ENCODE assay signal across 27 mouse cellular contexts in the genomic region with DNA sequence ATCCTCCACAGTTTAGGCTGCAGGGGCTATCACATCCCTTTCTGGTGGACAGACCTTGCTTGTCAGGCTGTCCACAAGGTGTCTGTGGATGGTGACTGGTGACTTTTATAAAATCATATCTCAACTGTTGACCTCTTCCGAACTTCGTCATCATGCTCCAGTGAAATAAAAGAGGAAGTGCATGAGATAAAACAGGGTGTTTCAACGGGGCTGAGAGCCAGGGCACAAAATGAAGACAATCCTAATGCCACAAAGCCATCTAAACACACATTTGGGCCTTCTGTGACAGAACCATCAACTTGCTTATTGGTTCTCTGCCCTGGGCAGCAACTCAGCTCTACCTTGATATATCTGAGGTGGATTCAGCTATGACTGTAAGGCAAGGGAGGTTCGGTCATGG. TPM values are rescaled to one million over a fixed set of nuclear protein-coding genes. Genes with fewer than 3 reads are reported as not detected.
DNase-seq lines count a peak whose midpoint lies in the region; ATAC-seq and TF ChIP-seq lines count a peak whose summit lies in the region.
"Had no signal": no experiment of that assay in that cellular context is flagged by ENCODE, and none has a peak within 500 bp of the region (broad histone marks: within the 10 kb centered on the region; RNA-seq: fewer than 3 reads in every experiment).

No protein-coding gene starts in this region.

- H3K4me2 ChIP-seq in midbrain, embryonic 11.5 days, result no peak overlapping the region
- H3K4me2 ChIP-seq in heart, embryonic 12.5 days, result no peak overlapping the region
- H3K4me2 ChIP-seq: embryonic facial prominence, embryonic 13.5 days; embryonic facial prominence, embryonic 15.5 days; forebrain, embryonic 12.5 days had no signal

- TF ChIP-seq POLR2A in MEL (IDR thresholded peaks at IDR 0.05; ENCODE audit: control insufficient read depth in 1 of 2, insufficient read depth in 1 of 2, low read depth in 1 of 2, low read length in 2 of 2, poor library complexity in 1 of 2), result peak in 1 of 2 experiments; percentile 50; a peak in 1 of 4 replicates

- DNase-seq in midbrain, embryonic 11.5 days (ENCODE audit: low spot score, missing footprints), result peak; percentile 73
- no peak for DNase-seq in midbrain, embryonic 10.5 days (ENCODE audit: low spot score)
- peak; percentile 6 for DNase-seq in urinary bladder, adult 2 months (ENCODE audit: low spot score)
- DNase-seq in urinary bladder, postnatal 14 days (ENCODE audit: low spot score), result no peak
- peak; percentile 83 for DNase-seq in MEL (ENCODE audit: low read depth, low spot score)
- DNase-seq: adrenal gland, adult 2 months; adrenal gland, postnatal 10 days; adrenal gland, postnatal 25 days; B cell, adult 2 months; cerebellum, adult 11 months; cerebellum, adult 18-20 months; cerebellum, adult 8-10 months; cerebellum, adult 9-11 months; cerebellum, postnatal 14 days; cerebellum, postnatal 36 days; embryo, embryonic 11 days had no signal

- no peak overlapping the region for H3K27ac ChIP-seq in midbrain, embryonic 11.5 days (ENCODE audit: low read depth, low read length)
- no peak overlapping the region for H3K27ac ChIP-seq in midbrain, embryonic 10.5 days (replicated peaks)
- H3K27ac ChIP-seq in MEL (ENCODE audit: control insufficient read depth, low read depth, low read length), result peak overlapping the region; percentile 55
- H3K27ac ChIP-seq in heart, embryonic 12.5 days (ENCODE audit: poor library complexity, severe bottlenecking), result no peak overlapping the region
- H3K27ac ChIP-seq: embryonic facial prominence, embryonic 13.5 days; embryonic facial prominence, embryonic 15.5 days; forebrain, embryonic 10.5 days; forebrain, embryonic 12.5 days had no signal

- no peaks in the 10 kb centered on the region for H3K9me3 ChIP-seq in midbrain, embryonic 11.5 days (ENCODE audit: control insufficient read depth, low read length)
- no peaks in the 10 kb centered on the region for H3K9me3 ChIP-seq in midbrain, embryonic 10.5 days (replicated peaks)
- no peaks in the 10 kb centered on the region for H3K9me3 ChIP-seq in MEL (replicated peaks; ENCODE audit: insufficient read depth, low read length)
- H3K9me3 ChIP-seq in heart, embryonic 12.5 days (replicated peaks), result no peaks in the 10 kb centered on the region
- H3K9me3 ChIP-seq: embryonic facial prominence, embryonic 13.5 days; embryonic facial prominence, embryonic 15.5 days; forebrain, embryonic 10.5 days; forebrain, embryonic 12.5 days; G1E had no signal

- WGBS in midbrain, embryonic 11.5 days, result 94% methylated on average over 4 of the region's 4 CpGs
- WGBS in midbrain, embryonic 10.5 days, result 88% methylated on average over 4 of the region's 4 CpGs
- WGBS in heart, embryonic 12.5 days, result 58% methylated on average over 4 of the region's 4 CpGs

- no peak overlapping the region for H3K9ac ChIP-seq in midbrain, embryonic 11.5 days (ENCODE audit: low read length)
- H3K9ac ChIP-seq in MEL (ENCODE audit: control insufficient read depth, low read depth, low read length, poor library complexity, severe bottlenecking), result peak overlapping the region; percentile 23
- no peak overlapping the region for H3K9ac ChIP-seq in heart, embryonic 12.5 days
- H3K9ac ChIP-seq: embryonic facial prominence, embryonic 13.5 days; embryonic facial prominence, embryonic 15.5 days; forebrain, embryonic 12.5 days had no signal

- no peaks in the 10 kb centered on the region for H3K36me3 ChIP-seq in midbrain, embryonic 11.5 days (ENCODE audit: control insufficient read depth, insufficient read depth, low read length)
- no peaks in the 10 kb centered on the region for H3K36me3 ChIP-seq in midbrain, embryonic 10.5 days
- peaks cover 36 to 41% of the 10 kb centered on the region in 2 experiments for H3K36me3 ChIP-seq in MEL (ENCODE audit: control insufficient read depth in 1 of 2, insufficient read depth in 2 of 2, low read length in 2 of 2)
- H3K36me3 ChIP-seq in heart, embryonic 12.5 days, result no peaks in the 10 kb centered on the region
- H3K36me3 ChIP-seq: embryonic facial prominence, embryonic 13.5 days; embryonic facial prominence, embryonic 15.5 days; G1E had no signal

- no peak for TF ChIP-seq RAD21 in MEL (IDR thresholded peaks at IDR 0.05; ENCODE audit: low read depth, low read length)

- no peak for ATAC-seq in midbrain, embryonic 11.5 days (ENCODE audit: low FRiP score)
- ATAC-seq in heart, embryonic 12.5 days (ENCODE audit: insufficient number of reproducible peaks, low FRiP score), result no peak
- ATAC-seq: CD4-positive, CD25-positive, alpha-beta regulatory T cell, adult 4 months; forebrain, embryonic 14.5 days; forebrain, embryonic 16.5 days had no signal

- no peak for TF ChIP-seq CTCF in MEL (IDR thresholded peaks at IDR 0.05 in 2 of 3, conservative IDR thresholded peaks at IDR 0.05 in 1 of 3; ENCODE audit: control insufficient read depth in 1 of 3, insufficient read depth in 1 of 3, low read depth in 2 of 3, low read length in 3 of 3, poor library complexity in 1 of 3, severe bottlenecking in 1 of 3)

- peaks cover 21% of the 10 kb centered on the region for H3K27me3 ChIP-seq in midbrain, embryonic 11.5 days (ENCODE audit: control insufficient read depth, insufficient read depth, low read length)
- H3K27me3 ChIP-seq in midbrain, embryonic 10.5 days (ENCODE audit: low read depth, poor library complexity, severe bottlenecking), result peaks cover 43% of the 10 kb centered on the region
- H3K27me3 ChIP-seq in MEL (ENCODE audit: control insufficient read depth in 1 of 2, insufficient read depth in 2 of 2, low read length in 2 of 2), result no peaks in the 10 kb centered on the region
- H3K27me3 ChIP-seq in heart, embryonic 12.5 days (replicated peaks), result peaks cover 20% of the 10 kb centered on the region
- H3K27me3 ChIP-seq: CH12.LX had no signal

- H3K79me2 ChIP-seq in MEL (ENCODE audit: control insufficient read depth, insufficient read depth, low read length, poor library complexity), result peaks cover 31% of the 10 kb centered on the region

- peaks cover 18% of the 10 kb centered on the region for H3K4me1 ChIP-seq in midbrain, embryonic 11.5 days (ENCODE audit: control insufficient read depth, insufficient read depth, low read length)
- H3K4me1 ChIP-seq in midbrain, embryonic 10.5 days, result peaks cover 34% of the 10 kb centered on the region
- peaks cover 16 to 30% of the 10 kb centered on the region in 2 experiments for H3K4me1 ChIP-seq in MEL (ENCODE audit: control insufficient read depth in 1 of 2, insufficient read depth in 2 of 2, low read length in 2 of 2)
- H3K4me1 ChIP-seq in heart, embryonic 12.5 days (replicated peaks), result peaks cover 27% of the 10 kb centered on the region

- TF ChIP-seq EP300 in MEL (IDR thresholded peaks at IDR 0.05; ENCODE audit: low read depth in 1 of 2, low read length in 2 of 2), result peak; percentile 74 to 85

- no peak overlapping the region for H3K4me3 ChIP-seq in midbrain, embryonic 11.5 days (ENCODE audit: low read depth, low read length)
- H3K4me3 ChIP-seq in midbrain, embryonic 10.5 days, result no peak overlapping the region
- peak overlapping the region in 1 of 2 experiments; percentile 87; a peak in 2 of 4 replicates for H3K4me3 ChIP-seq in MEL (ENCODE audit: control insufficient read depth in 1 of 2, insufficient read depth in 1 of 2, low read depth in 2 of 2, low read length in 2 of 2)
- H3K4me3 ChIP-seq in heart, embryonic 12.5 days, result no peak overlapping the region
- H3K4me3 ChIP-seq: embryonic facial prominence, embryonic 13.5 days; embryonic facial prominence, embryonic 15.5 days; erythroblast, embryonic 14.5 days; forebrain, embryonic 10.5 days; forebrain, embryonic 12.5 days had no signal

TF ChIP-seq in MEL, 35 proteins besides CTCF, POLR2A, EP300 and RAD21:
- TF ChIP-seq ETS1 (IDR thresholded peaks at IDR 0.05; ENCODE audit: low read depth, low read length) (peak; percentile 88), HCFC1 (IDR thresholded peaks at IDR 0.05; ENCODE audit: low read depth, low read length) (no peak), GATA1 (IDR thresholded peaks at IDR 0.05; ENCODE audit: low read depth, low read length) (peak; percentile 74), TCF12 (IDR thresholded peaks at IDR 0.05; ENCODE audit: low read depth, low read length) (peak; percentile 30; the same call in 1 of the 2 replicates), POLR2AphosphoS5 (IDR thresholded peaks at IDR 0.05; ENCODE audit: borderline replicate concordance, low read depth, low read length) (no peak), ELF1 (IDR thresholded peaks at IDR 0.05; ENCODE audit: low read depth, low read length) (0 out of 2 replicates have a peak, but pooled peaks have one; percentile 18), RCOR1 (IDR thresholded peaks at IDR 0.05; ENCODE audit: low read depth, low read length) (peak; percentile 65; the same call in 1 of the 2 replicates), MAFK (IDR thresholded peaks at IDR 0.05; ENCODE audit: borderline replicate concordance, low read depth, low read length) (no peak), MYB (IDR thresholded peaks at IDR 0.05; ENCODE audit: low read depth, low read length) (no peak), MAX (IDR thresholded peaks at IDR 0.05; ENCODE audit: low read length) (peak; percentile 23; the same call in 1 of the 2 replicates), TBP (IDR thresholded peaks at IDR 0.05; ENCODE audit: low read depth, low read length) (peak; percentile 61; the same call in 1 of the 2 replicates), SIN3A (IDR thresholded peaks at IDR 0.05; ENCODE audit: low read length) (peak; percentile 66), POLR2AphosphoS2 (IDR thresholded peaks at IDR 0.05; ENCODE audit: low read length) (no peak), MXI1 (IDR thresholded peaks at IDR 0.05; ENCODE audit: low read depth, low read length) (peak; percentile 11; the same call in 1 of the 2 replicates)

RNA-seq across cellular contexts. Expression of gene Stc2, which starts 3.0 kb away (rescaled TPM):
- polyA plus RNA-seq in midbrain, embryonic 11.5 days (2014; fragmentation: Nextera tagmentation; extraction: Ambion mirVana), result 0.46 and 0.52 TPM in 2 replicates
- polyA plus RNA-seq in midbrain, embryonic 10.5 days (2016; fragmentation: Nextera tagmentation; extraction: Ambion mirVana), result 0.84 and 2.0 TPM in 2 replicates
- polyA plus RNA-seq in urinary bladder, adult 2 months (2012; rRNA removed), result 26.6 and 30.6 TPM in 2 replicates
- 20.3 and 41.1 TPM in 2 replicates for total RNA-seq in MEL (2012; rRNA removed)
- polyA plus RNA-seq in MEL (2012; ENCODE audit: insufficient read depth in 1 of 2, insufficient read length in 2 of 2, low read depth in 1 of 2, low replicate concordance in 2 of 2, missing spikeins in 1 of 2), result 10 to 100 TPM in 1 of 2 experiments, not detected in 1; 32.5 TPM
- 3.7 and 3.8 TPM in 2 replicates for polyA plus RNA-seq in heart, embryonic 12.5 days (2016; fragmentation: Nextera tagmentation; extraction: Ambion mirVana)
- total RNA-seq: CH12.LX had no signal
- polyA plus RNA-seq: erythroblast, embryonic 14.5 days; G1E had no signal

Comparison
In these comparisons a context has a peak if more than half of its experiments do, and no peak if none do; other contexts are left out.
1. DNase-seq: peak in midbrain, embryonic 11.5 days (single experiment), urinary bladder, adult 2 months (single experiment) and MEL (single experiment); none in midbrain, embryonic 10.5 days (single experiment) and urinary bladder, postnatal 14 days (single experiment).